22 mouse cellular contexts compared by ENCODE assay signal in genomic region chr12:32681910-32682309, GRCm38 (mm10).
DNase-seq lines count a peak whose midpoint lies in the region; ATAC-seq and TF ChIP-seq lines count a peak whose summit lies in the region.
"Had no signal": no experiment of that assay in that cellular context is flagged by ENCODE, and none has a peak within 500 bp of the region (broad histone marks: within the 10 kb centered on the region; RNA-seq: fewer than 3 reads in every experiment).

No protein-coding gene starts in this region.

- H3K4me2 ChIP-seq in lung, postnatal 0 days (replicated peaks; ENCODE audit: low read depth, low read length), result no peak overlapping the region
- H3K4me2 ChIP-seq: embryonic facial prominence, embryonic 13.5 days; forebrain, embryonic 12.5 days; heart, embryonic 13.5 days; hindbrain, embryonic 12.5 days had no signal

- no peak for TF ChIP-seq CTCF in lung, postnatal 0 days (IDR thresholded peaks at IDR 0.05)

- no peak for TF ChIP-seq EP300 in lung, postnatal 0 days (IDR thresholded peaks at IDR 0.05)

- H3K9ac ChIP-seq in lung, postnatal 0 days (replicated peaks; ENCODE audit: low read depth), result no peak overlapping the region
- H3K9ac ChIP-seq: embryonic facial prominence, embryonic 13.5 days; forebrain, embryonic 12.5 days; heart, embryonic 13.5 days; hindbrain, embryonic 12.5 days had no signal

- no peak overlapping the region for H3K4me3 ChIP-seq in heart, embryonic 10.5 days
- no peak overlapping the region for H3K4me3 ChIP-seq in lung, postnatal 0 days (ENCODE audit: low read depth, low read length)
- H3K4me3 ChIP-seq: embryonic facial prominence, embryonic 13.5 days; forebrain, embryonic 12.5 days; heart, embryonic 13.5 days; hindbrain, embryonic 12.5 days had no signal

- no peaks in the 10 kb centered on the region for H3K27me3 ChIP-seq in heart, embryonic 10.5 days (ENCODE audit: insufficient read depth, poor library complexity, severe bottlenecking)
- no peaks in the 10 kb centered on the region for H3K27me3 ChIP-seq in lung, postnatal 0 days (replicated peaks; ENCODE audit: insufficient read depth, low read length)
- H3K27me3 ChIP-seq: embryonic facial prominence, embryonic 13.5 days; forebrain, embryonic 12.5 days; heart, embryonic 13.5 days; hindbrain, embryonic 12.5 days had no signal

- H3K9me3 ChIP-seq in heart, embryonic 10.5 days, result no peaks in the 10 kb centered on the region
- no peaks in the 10 kb centered on the region for H3K9me3 ChIP-seq in lung, postnatal 0 days (ENCODE audit: low read length)
- H3K9me3 ChIP-seq: embryonic facial prominence, embryonic 13.5 days; forebrain, embryonic 12.5 days; G1E; heart, embryonic 13.5 days; hindbrain, embryonic 12.5 days had no signal

- no peak overlapping the region for H3K27ac ChIP-seq in heart, embryonic 10.5 days
- H3K27ac ChIP-seq in lung, postnatal 0 days (ENCODE audit: low read length), result no peak overlapping the region
- H3K27ac ChIP-seq: embryonic facial prominence, embryonic 13.5 days; forebrain, embryonic 12.5 days; heart, embryonic 13.5 days; hindbrain, embryonic 12.5 days had no signal

- H3K36me3 ChIP-seq in heart, embryonic 10.5 days, result no peaks in the 10 kb centered on the region
- no peaks in the 10 kb centered on the region for H3K36me3 ChIP-seq in lung, postnatal 0 days (ENCODE audit: insufficient read depth, low read length)
- H3K36me3 ChIP-seq: embryonic facial prominence, embryonic 13.5 days; forebrain, embryonic 12.5 days; G1E; heart, embryonic 13.5 days; hindbrain, embryonic 12.5 days had no signal

- no peak for ATAC-seq in lung, postnatal 0 days
- ATAC-seq: CD4-positive, CD25-positive, alpha-beta regulatory T cell, adult 4 months; forebrain, embryonic 16.5 days; hindbrain, embryonic 16.5 days had no signal

- WGBS in heart, embryonic 10.5 days, result 77% methylated on average over 3 of the region's 3 CpGs
- WGBS in lung, postnatal 0 days, result 84% methylated on average over 3 of the region's 3 CpGs

- no peaks in the 10 kb centered on the region for H3K4me1 ChIP-seq in heart, embryonic 10.5 days
- H3K4me1 ChIP-seq in lung, postnatal 0 days (ENCODE audit: insufficient read depth, low read depth, low read length), result no peaks in the 10 kb centered on the region
- H3K4me1 ChIP-seq: forebrain, embryonic 12.5 days; hindbrain, embryonic 12.5 days had no signal

- DNase-seq in adrenal gland, adult 2 months, result peak; percentile 50
- DNase-seq in adrenal gland, postnatal 4 days (ENCODE audit: low spot score in 2 of 2), result no peak
- DNase-seq in heart, embryonic 10.5 days (ENCODE audit: low spot score), result peak; percentile 39
- no peak for DNase-seq in heart, adult 11 months
- DNase-seq in kidney, adult 9 months, result peak; percentile 79
- no peak for DNase-seq in kidney, postnatal 14 days
- DNase-seq in lung, postnatal 36 days, result peak; percentile 12
- DNase-seq in lung, postnatal 0 days (ENCODE audit: low spot score), result no peak
- DNase-seq: B cell, adult 2 months; cerebellum, adult 18-20 months; cerebellum, adult 9-11 months; cerebellum, postnatal 36 days; gastrocnemius, postnatal 10 days; heart, postnatal 4 days had no signal

Comparison
In these comparisons a context has a peak if more than half of its experiments do, and no peak if none do; other contexts are left out.
1. DNase-seq: peak in adrenal gland, adult 2 months (single experiment), heart, embryonic 10.5 days (single experiment), kidney, adult 9 months (single experiment) and lung, postnatal 36 days (single experiment); none in adrenal gland, postnatal 4 days (0 of 2), heart, adult 11 months (single experiment), kidney, postnatal 14 days (single experiment) and lung, postnatal 0 days (single experiment).